Mouse (Mus musculus): ENCODE measurements at regions not wholly inside any gene's neighbourhood (a gene's known extent, or its start where the extent isn't known, plus 50 kb on each side); places are given as distances from the start of the nearest gene placed in this dataset.

- TF ChIP-seq CTCF (IDR thresholded peaks at IDR 0.05; ENCODE audit: low read depth) (no peak), EP300 (optimal IDR thresholded peaks at IDR 0.05) (no peak)
Observed at GRCm38 (mm10) chr5:52920251-52920650, 86.4 kb downstream of the Anapc4 start.
